Mouse (Mus musculus) limb, embryonic 12.5 days (tissue): ENCODE results near the gene B230217C12Rik. TPM values are rescaled to one million over a fixed set of nuclear protein-coding genes. Genes with fewer than 3 reads are reported as not detected.
"Not testable (repeated sequence)": the region's sequence is repeated elsewhere in the genome, so short reads cannot be mapped to it uniquely, and the experiment has no call there.

Experiments used
- ATAC-seq: fragments of 200-750 bp; cut with Nextera tagmentation; 2 replicates; pipeline ENCODE4 v1.8.0; 2017; ENCODE audit warnings: low read depth, moderate TSS enrichment; ENCODE audit not compliant: insufficient number of reproducible peaks, insufficient read depth, low FRiP score, low TSS enrichment
- H3K27ac ChIP-seq: fragments of 300-500 bp; sonication (generic); 2 replicates; pipeline ENCODE4 v1.5.1; 2016; ENCODE audit warnings: mild to moderate bottlenecking, moderate library complexity
- H3K27me3 ChIP-seq: fragments of 300-500 bp; sonication (generic); 2 replicates; pipeline ENCODE4 v1.6.1; 2016; ENCODE audit warnings: mild to moderate bottlenecking, moderate library complexity
- H3K36me3 ChIP-seq: fragments of 300-500 bp; sonication (generic); 2 replicates; pipeline ENCODE4 v1.6.1; 2016; ENCODE audit warnings: mild to moderate bottlenecking, moderate library complexity
- H3K4me1 ChIP-seq: fragments of 300-500 bp; sonication (generic); replicated peaks from 2 replicates; pipeline ENCODE4 v1.6.1; 2016
- H3K4me2 ChIP-seq: fragments of 300-500 bp; sonication (generic); 2 replicates; pipeline ENCODE4 v1.6.1; 2016; ENCODE audit warnings: mild to moderate bottlenecking, moderate library complexity
- H3K4me3 ChIP-seq: fragments of 300-500 bp; sonication (generic); replicated peaks from 2 replicates; pipeline ENCODE4 v1.5.1; 2016; ENCODE audit warnings: mild to moderate bottlenecking
- H3K9ac ChIP-seq: fragments of 300-500 bp; sonication (generic); replicated peaks from 2 replicates; pipeline ENCODE4 v1.6.1; 2016; ENCODE audit warnings: mild to moderate bottlenecking, moderate library complexity
- H3K9me3 ChIP-seq: fragments of 300-500 bp; sonication (generic); 2 replicates; pipeline ENCODE4 v1.6.1; 2016; ENCODE audit warnings: mild to moderate bottlenecking, moderate library complexity
- WGBS: fragments of 180-500 bp; shearing (Covaris S2); methylation state at CpG from one replicate; pipeline ENCODE4 v1.1.7; 2016; 5-methylcytosine and 5-hydroxymethylcytosine counted together
- polyA plus RNA-seq: library from polyadenylated mRNA; unstranded; fragments of >200 nt; fragmentation: Nextera tagmentation; extraction: Ambion mirVana; gene quantifications from 2 replicates; pipeline ENCODE4 v1.2.1, GENCODE M21; 2016

Gene B230217C12Rik
- polyA plus RNA-seq, 1 experiment from 2014 or later, result 13.2 TPM

DNA sequence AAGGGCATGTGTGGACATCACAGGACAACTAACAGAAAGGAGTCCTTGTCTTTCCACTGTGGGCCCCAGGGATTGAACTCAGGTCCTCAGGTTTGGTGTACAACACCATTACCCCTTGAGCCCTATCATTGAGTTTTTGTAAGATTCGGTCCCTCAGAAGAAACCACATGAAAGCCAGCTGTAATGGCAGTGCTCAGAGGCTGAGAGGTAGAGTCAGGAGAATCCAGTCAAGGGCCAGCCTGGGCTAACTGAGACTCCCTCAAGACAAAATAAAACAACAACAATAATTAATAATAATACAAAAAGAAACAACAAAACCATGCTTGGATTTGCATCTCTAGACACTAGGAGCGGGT lies 467 bp upstream of the B230217C12Rik start:
- Histone ChIP-seq H3K27ac (peak overlapping the region; percentile 92), H3K4me3 (peak overlapping the region; percentile 53), H3K4me1 (peaks cover 12% of the 10 kb centered on the region), H3K9me3 (no peaks in the 10 kb centered on the region), H3K9ac (peak overlapping the region; percentile 60; the same call in 1 of the 2 replicates), H3K27me3 (no peaks in the 10 kb centered on the region), H3K36me3 (peaks cover 33% of the 10 kb centered on the region), H3K4me2 (peak overlapping the region; percentile 64)
- 74% methylated on average over 2 of the region's 2 CpGs for WGBS
- no peak for ATAC-seq

DNA sequence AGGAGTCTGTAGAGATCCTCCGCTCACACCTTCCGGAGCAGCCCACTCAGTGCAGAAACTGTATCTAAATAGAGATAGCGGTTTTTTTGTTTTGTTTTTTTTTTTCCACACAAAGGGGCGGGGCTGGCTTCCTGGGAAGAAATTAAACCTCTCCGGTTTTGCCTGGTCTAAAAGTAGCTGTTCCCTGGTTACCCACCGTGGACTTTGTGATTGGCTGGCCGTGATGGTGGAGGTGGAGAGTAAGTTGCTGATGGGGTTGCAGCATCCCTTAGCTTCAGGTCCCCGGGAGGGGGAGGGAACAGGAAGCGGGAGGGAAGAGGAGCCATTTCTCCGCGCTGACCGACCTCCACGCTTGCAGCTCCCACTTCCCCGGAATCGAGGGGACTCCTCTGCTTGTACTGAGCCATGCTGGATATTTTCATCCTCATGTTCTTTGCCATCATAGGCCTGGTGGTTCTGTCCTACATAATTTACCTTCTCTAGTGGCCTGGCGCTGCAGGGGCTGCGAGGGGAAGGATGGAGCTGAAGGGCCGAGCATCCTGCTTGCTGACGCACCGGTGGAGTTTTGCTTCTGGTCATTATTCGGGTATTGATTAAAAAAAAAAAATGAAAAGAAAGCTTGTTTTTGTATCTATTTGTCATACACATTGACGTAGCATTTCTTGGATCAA lies 546 bp downstream of the B230217C12Rik start:
- 2% methylated on average over 22 of the region's 22 CpGs for WGBS
- peak overlapping the region; percentile 60 for H3K9ac ChIP-seq
- peak overlapping the region; percentile 92 for H3K27ac ChIP-seq
- H3K9me3 ChIP-seq, result no peaks in the 10 kb centered on the region
- peaks cover 12% of the 10 kb centered on the region for H3K4me1 ChIP-seq
- peak; percentile 83 for ATAC-seq
- no peaks in the 10 kb centered on the region for H3K27me3 ChIP-seq
- peaks cover 23% of the 10 kb centered on the region for H3K36me3 ChIP-seq
- peak overlapping the region; percentile 64 for H3K4me2 ChIP-seq
- H3K4me3 ChIP-seq, result peak overlapping the region; percentile 53

DNA sequence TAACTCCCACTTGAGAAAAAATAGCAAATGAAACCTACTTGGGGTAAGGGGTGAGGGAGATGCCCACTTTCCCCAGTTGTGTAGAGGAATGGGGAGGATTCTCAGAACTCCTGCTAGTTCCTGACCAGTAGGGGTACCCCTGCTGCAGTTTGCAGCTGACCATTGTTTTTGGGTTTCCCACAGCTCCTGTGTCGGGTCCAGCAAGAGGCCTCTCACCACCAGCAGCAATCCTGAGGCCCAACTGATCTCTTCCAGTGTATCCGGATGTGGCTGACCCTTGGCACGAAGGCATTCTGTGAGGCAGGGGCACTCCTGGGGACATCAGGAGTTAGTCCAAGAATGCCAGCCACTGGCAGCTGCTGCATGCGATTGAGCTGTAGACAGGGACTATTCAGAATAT lies 1.4 kb downstream of the B230217C12Rik start:
- WGBS, result 45% methylated on average over 4 of the region's 4 CpGs
- peaks cover 12% of the 10 kb centered on the region for H3K4me1 ChIP-seq
- H3K4me3 ChIP-seq, result peak overlapping the region; percentile 53
- H3K27me3 ChIP-seq, result no peaks in the 10 kb centered on the region
- H3K4me2 ChIP-seq, result peak overlapping the region; percentile 64
- H3K27ac ChIP-seq, result peak overlapping the region; percentile 43; the same call in 1 of the 2 replicates
- no peaks in the 10 kb centered on the region for H3K9me3 ChIP-seq
- H3K36me3 ChIP-seq, result peaks cover 14% of the 10 kb centered on the region
- ATAC-seq, result no peak
- peak overlapping the region; percentile 38 for H3K9ac ChIP-seq

DNA sequence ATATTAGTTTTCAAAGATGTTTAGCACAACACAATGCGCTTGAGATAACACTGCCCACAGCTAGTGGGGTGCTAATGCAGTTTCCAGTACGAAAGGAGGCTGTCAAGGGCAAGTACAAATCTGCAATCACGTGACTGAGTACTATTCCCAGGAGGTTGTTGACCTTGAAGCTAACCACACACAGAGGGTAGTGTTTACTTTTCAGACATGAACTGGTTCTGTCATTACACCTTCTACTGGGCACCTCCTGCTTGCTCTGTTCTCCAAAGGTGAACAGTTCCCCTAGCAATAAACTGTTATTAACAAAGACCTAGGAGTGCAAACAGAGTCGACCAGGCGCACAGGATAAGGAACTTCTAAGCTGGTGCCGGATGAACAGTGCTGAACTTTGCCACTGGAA lies 9.8 kb downstream of the B230217C12Rik start:
- no peaks in the 10 kb centered on the region for H3K36me3 ChIP-seq
- ATAC-seq, result no peak
- H3K4me2 ChIP-seq, result no peak overlapping the region
- no peaks in the 10 kb centered on the region for H3K27me3 ChIP-seq
- no peaks in the 10 kb centered on the region for H3K4me1 ChIP-seq
- H3K9ac ChIP-seq, result no peak overlapping the region
- no peak overlapping the region for H3K27ac ChIP-seq
- 64% methylated on average over 6 of the region's 6 CpGs for WGBS
- no peaks in the 10 kb centered on the region for H3K9me3 ChIP-seq
- no peak overlapping the region for H3K4me3 ChIP-seq

GRCm38 (mm10) chr11:97851601-97852000 lies 11.0 kb downstream of the B230217C12Rik start:
- Histone ChIP-seq H3K4me2 (no peak overlapping the region), H3K9me3 (no peaks in the 10 kb centered on the region), H3K27me3 (no peaks in the 10 kb centered on the region), H3K4me1 (no peaks in the 10 kb centered on the region), H3K36me3 (no peaks in the 10 kb centered on the region), H3K4me3 (no peak overlapping the region), H3K9ac (no peak overlapping the region), H3K27ac (no peak overlapping the region)
- ATAC-seq, result no peak
- WGBS, result 90% methylated on average over 2 of the region's 2 CpGs

DNA sequence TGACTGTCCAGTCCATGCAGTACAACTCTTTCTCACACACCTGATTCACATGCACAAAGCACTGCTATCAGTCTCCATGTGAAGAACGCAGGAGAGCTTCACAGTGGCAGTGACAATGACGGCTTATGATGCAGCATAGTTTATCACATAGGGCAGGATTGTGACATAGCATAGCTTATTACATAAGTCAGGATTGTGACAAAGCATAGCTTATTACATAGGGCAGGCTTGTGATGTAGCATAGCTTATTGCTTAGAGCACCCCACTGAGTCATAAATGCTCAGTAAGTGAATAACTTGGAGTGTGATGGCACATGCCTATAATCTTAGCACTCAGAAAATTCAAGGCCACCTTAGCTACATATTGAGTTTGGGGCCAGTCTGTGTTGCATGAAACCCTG lies 14.9 kb downstream of the B230217C12Rik start:
- Histone ChIP-seq H3K36me3 (no peaks in the 10 kb centered on the region), H3K9ac (no peak overlapping the region), H3K9me3 (no peaks in the 10 kb centered on the region), H3K4me2 (no peak overlapping the region), H3K4me3 (no peak overlapping the region), H3K4me1 (no peaks in the 10 kb centered on the region), H3K27ac (no peak overlapping the region), H3K27me3 (no peaks in the 10 kb centered on the region)
- ATAC-seq, result no peak
- WGBS, result 93% methylated on average over 2 of the region's 2 CpGs

- H3K27me3 ChIP-seq, result no peaks in the 10 kb centered on the region
- 48% methylated on average over 2 of the region's 2 CpGs for WGBS
These were observed 21.6 kb downstream of the B230217C12Rik start for GRCm38 (mm10) chr11:97862148-97862547.

GRCm38 (mm10) chr11:97865421-97865820 lies 24.8 kb downstream of the B230217C12Rik start:
- H3K27ac ChIP-seq, result no peak overlapping the region
- no peaks in the 10 kb centered on the region for H3K36me3 ChIP-seq
- ATAC-seq, result no peak
- no peak overlapping the region for H3K9ac ChIP-seq
- no peak overlapping the region for H3K4me2 ChIP-seq
- no peaks in the 10 kb centered on the region for H3K27me3 ChIP-seq
- H3K4me3 ChIP-seq, result no peak overlapping the region
- no peaks in the 10 kb centered on the region for H3K4me1 ChIP-seq
- WGBS, result 86% methylated on average over 5 of the region's 5 CpGs
- no peaks in the 10 kb centered on the region for H3K9me3 ChIP-seq

More at GRCm38 (mm10) chr11:97862148-97862547, 21.6 kb downstream of the B230217C12Rik start:
- Histone ChIP-seq H3K4me2 (no peak overlapping the region), H3K4me1 (no peaks in the 10 kb centered on the region), H3K27ac (no peak overlapping the region), H3K4me3 (no peak overlapping the region), H3K36me3 (no peaks in the 10 kb centered on the region), H3K9me3 (no peaks in the 10 kb centered on the region), H3K9ac (no peak overlapping the region)
- ATAC-seq, result no peak

DNA sequence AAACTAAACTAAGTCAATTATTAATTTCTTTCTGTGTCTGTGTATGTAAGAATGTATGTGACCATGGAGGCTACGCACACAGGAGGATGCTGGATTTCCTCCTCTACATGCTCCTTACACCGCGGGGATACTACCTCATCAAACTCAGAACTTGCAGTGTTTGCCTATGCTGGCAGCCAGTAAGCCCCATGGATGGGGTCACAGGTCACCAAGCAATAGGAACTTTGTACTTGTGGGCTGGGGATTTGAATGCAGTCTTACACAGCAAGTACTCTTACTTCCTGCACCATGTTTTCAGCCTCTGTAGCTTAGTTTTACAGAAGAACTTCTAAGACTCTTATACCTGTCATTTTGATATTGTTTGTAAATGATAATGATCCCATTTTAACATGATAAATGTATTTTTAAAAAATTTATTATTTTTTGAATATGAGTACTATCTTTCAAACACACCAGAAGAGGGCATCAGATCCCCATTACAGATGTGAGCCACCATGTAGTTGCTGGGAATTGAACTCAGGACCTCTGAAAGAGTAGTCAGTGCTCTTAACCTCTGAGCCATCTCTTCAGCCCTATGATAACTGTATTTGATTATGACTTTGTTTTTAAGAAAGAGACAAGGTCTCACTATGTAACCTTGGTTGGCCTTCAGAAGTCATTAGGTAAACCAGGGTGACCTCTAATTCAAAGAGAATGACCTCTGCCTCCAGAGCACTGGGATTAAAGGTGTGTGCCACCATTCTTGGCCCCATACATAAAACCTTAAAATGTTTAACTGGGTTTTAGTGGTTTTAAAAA lies 25.7 kb downstream of the B230217C12Rik start:
- Histone ChIP-seq H3K27ac (no peak overlapping the region), H3K36me3 (no peaks in the 10 kb centered on the region), H3K4me3 (no peak overlapping the region), H3K9ac (no peak overlapping the region), H3K9me3 (no peaks in the 10 kb centered on the region), H3K4me2 (no peak overlapping the region), H3K4me1 (no peaks in the 10 kb centered on the region), H3K27me3 (no peaks in the 10 kb centered on the region)
- WGBS, result 93% methylated on average over 3 of the region's 3 CpGs
- ATAC-seq, result no peak

GRCm38 (mm10) chr11:97867591-97867990 lies 27.0 kb downstream of the B230217C12Rik start:
- Histone ChIP-seq H3K36me3 (no peaks in the 10 kb centered on the region), H3K9me3 (no peaks in the 10 kb centered on the region), H3K4me1 (no peaks in the 10 kb centered on the region), H3K4me3 (no peak overlapping the region), H3K27ac (no peak overlapping the region), H3K27me3 (no peaks in the 10 kb centered on the region), H3K9ac (no peak overlapping the region), H3K4me2 (no peak overlapping the region)
- ATAC-seq, result no peak
- WGBS, result 94% methylated on average over 3 of the region's 3 CpGs

GRCm38 (mm10) chr11:97872378-97872777 lies 31.8 kb downstream of the B230217C12Rik start:
- not testable (repeated sequence) for H3K4me2 ChIP-seq, H3K27me3 ChIP-seq, H3K9me3 ChIP-seq, H3K36me3 ChIP-seq, H3K9ac ChIP-seq, ATAC-seq, H3K27ac ChIP-seq, H3K4me3 ChIP-seq, H3K4me1 ChIP-seq
- 86% methylated on average over 5 of the region's 5 CpGs for WGBS
